Mouse (Mus musculus): ENCODE results near the gene Nmnat2. TPM values are rescaled to one million over a fixed set of nuclear protein-coding genes. Genes with fewer than 3 reads are reported as not detected.
A peak's percentile ranks its signal among the peaks of the same experiment; 100 is the strongest.

Nmnat2 gene
- total and polyA plus RNA-seq, 3 experiments, result 1.3 to 2.8 TPM; not detected in 1

DNA sequence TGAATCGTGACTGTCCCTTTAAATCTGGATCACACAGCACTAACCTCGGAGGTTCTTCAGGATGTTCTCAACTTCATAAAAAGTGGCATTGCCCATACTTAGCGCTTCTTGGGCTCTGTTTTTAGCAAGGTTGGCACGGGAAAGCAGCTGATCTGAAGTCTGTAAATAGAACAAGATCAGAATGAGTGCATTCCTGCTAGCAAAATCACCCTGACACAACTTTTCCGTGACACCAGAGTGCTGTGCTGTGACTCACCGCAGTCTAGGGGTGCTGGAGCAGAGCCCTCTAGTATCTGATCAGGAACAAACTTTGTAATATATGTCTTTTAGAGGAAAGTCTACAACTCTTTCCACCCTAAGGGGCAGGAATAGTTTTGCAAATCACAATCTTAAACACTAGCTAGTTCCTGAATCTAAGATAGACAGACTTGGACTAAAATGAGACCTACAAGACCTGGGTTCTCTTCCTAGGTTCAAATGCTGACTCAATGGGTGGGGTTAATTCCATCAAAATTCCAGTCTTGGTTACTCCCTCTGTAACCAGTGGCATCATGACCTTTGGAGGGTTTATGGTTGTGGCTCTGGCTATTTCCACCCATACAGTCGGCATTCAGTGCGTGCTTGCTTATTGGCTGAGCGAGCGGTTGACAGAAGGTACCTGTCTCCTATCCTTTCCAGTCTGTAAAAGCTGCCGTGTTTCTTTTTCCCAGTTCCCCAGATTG is 175.4 kb downstream of the Nmnat2 start:
- Histone ChIP-seq H3K36me3 (ENCODE audit: control insufficient read depth in 1 of 2, insufficient read depth in 2 of 2, low read length in 2 of 2) (peaks cover 0 to 9% of the 10 kb centered on the region in 2 experiments; a peak in 2 of 4 replicates), H3K27ac (ENCODE audit: control insufficient read depth, low read depth, low read length) (no peak overlapping the region), H3K4me3 (ENCODE audit: control insufficient read depth in 1 of 2, insufficient read depth in 1 of 2, low read depth in 2 of 2, low read length in 2 of 2) (no peak overlapping the region), H3K9me3 (replicated peaks; ENCODE audit: insufficient read depth, low read length) (no peaks in the 10 kb centered on the region), H3K79me2 (ENCODE audit: control insufficient read depth, insufficient read depth, low read length, poor library complexity) (no peaks in the 10 kb centered on the region), H3K27me3 (ENCODE audit: control insufficient read depth in 1 of 2, insufficient read depth in 2 of 2, low read length in 2 of 2) (peaks cover 2% of the 10 kb centered on the region in 2 experiments; a peak in 1 of 4 replicates), H3K9ac (ENCODE audit: control insufficient read depth, low read depth, low read length, poor library complexity, severe bottlenecking) (no peak overlapping the region), H3K4me1 (ENCODE audit: control insufficient read depth in 1 of 2, insufficient read depth in 2 of 2, low read length in 2 of 2) (peaks cover 0 to 15% of the 10 kb centered on the region in 2 experiments; a peak in 2 of 4 replicates)
- TF ChIP-seq ZNF384 (IDR thresholded peaks at IDR 0.05; ENCODE audit: low read depth, low read length), result no peak
- no peak for TF ChIP-seq TCF12 (IDR thresholded peaks at IDR 0.05; ENCODE audit: low read depth, low read length)
- no peak for TF ChIP-seq CHD2 (IDR thresholded peaks at IDR 0.05; ENCODE audit: low read length)
- no peak for TF ChIP-seq MYC (IDR thresholded peaks at IDR 0.05; ENCODE audit: low read depth, low read length)
- no peak for TF ChIP-seq POLR2AphosphoS2 (IDR thresholded peaks at IDR 0.05; ENCODE audit: low read length)
- TF ChIP-seq MAZ (IDR thresholded peaks at IDR 0.05; ENCODE audit: low read depth, low read length), result no peak
- TF ChIP-seq ELF1 (IDR thresholded peaks at IDR 0.05; ENCODE audit: low read depth, low read length), result no peak
- no peak for TF ChIP-seq POLR2A (IDR thresholded peaks at IDR 0.05; ENCODE audit: control insufficient read depth in 1 of 2, insufficient read depth in 1 of 2, low read depth in 1 of 2, low read length in 2 of 2, poor library complexity in 1 of 2)
- no peak for TF ChIP-seq MXI1 (IDR thresholded peaks at IDR 0.05; ENCODE audit: low read depth, low read length)
- TF ChIP-seq EP300 (IDR thresholded peaks at IDR 0.05; ENCODE audit: low read depth in 1 of 2, low read length in 2 of 2), result no peak
- TF ChIP-seq MAFK (IDR thresholded peaks at IDR 0.05; ENCODE audit: borderline replicate concordance, low read depth, low read length), result no peak
- peak; percentile 45 for DNase-seq (ENCODE audit: low read depth, low spot score)

DNA sequence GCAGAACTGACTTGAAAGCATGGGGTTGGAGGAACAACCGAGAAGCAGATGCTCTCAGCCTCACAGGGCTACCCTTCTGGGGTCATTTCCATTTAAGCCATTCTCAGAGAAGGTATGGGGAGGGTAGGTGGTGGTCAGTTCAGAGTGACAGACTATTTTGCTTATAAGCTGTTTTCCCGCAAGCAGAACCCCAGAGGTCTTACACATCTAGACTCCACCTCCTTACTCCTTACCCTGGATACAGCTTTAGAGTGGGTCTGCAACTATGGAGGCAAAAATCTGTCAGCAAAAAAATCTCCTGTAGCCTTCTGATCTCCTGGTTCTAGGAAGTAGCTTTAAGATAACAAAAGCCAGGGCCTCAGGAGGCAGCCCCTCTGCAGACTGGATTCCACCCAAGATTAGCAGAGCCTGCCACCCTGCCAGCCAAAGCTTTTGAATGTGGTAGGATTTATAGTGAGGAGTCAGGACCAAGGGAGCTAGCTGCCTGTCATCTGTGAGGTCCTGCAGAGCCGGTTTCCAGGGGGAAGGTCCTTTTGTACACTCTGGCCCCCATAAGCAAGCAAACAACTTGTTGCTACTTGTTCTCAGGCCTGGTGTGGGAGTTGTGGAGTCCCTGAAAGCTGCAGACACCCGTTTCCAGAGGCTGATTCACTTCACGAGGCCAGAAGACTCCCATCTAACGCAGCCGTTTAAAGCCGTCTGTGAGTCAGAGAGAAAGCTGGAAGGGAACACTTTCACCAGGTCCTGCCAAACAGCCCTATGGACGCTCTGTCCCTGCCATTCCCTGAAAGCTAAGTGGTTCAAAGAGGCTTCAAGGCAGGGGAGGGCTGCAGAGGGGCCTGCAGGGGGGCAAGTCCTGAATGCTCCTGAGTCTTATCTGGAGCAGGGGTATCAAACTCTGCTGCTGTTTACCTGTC is 179.3 kb downstream of the Nmnat2 start:
- no peaks in the 10 kb centered on the region for H3K79me2 ChIP-seq (ENCODE audit: control insufficient read depth, insufficient read depth, low read length, poor library complexity)
- no peaks in the 10 kb centered on the region for H3K27me3 ChIP-seq (ENCODE audit: control insufficient read depth in 1 of 2, insufficient read depth in 2 of 2, low read length in 2 of 2)
- no peak overlapping the region for H3K9ac ChIP-seq (ENCODE audit: control insufficient read depth, low read depth, low read length, poor library complexity, severe bottlenecking)
- no peak overlapping the region for H3K27ac ChIP-seq (ENCODE audit: control insufficient read depth, low read depth, low read length)
- peaks cover 0 to 6% of the 10 kb centered on the region in 2 experiments; a peak in 2 of 4 replicates for H3K36me3 ChIP-seq (ENCODE audit: control insufficient read depth in 1 of 2, insufficient read depth in 2 of 2, low read length in 2 of 2)
- no peak for TF ChIP-seq SMC3 (IDR thresholded peaks at IDR 0.05; ENCODE audit: low read depth, low read length)
- no peak for TF ChIP-seq ELF1 (IDR thresholded peaks at IDR 0.05; ENCODE audit: low read depth, low read length)
- TF ChIP-seq E2F4 (IDR thresholded peaks at IDR 0.05; ENCODE audit: borderline replicate concordance, low read depth, low read length), result no peak
- no peak for TF ChIP-seq TCF12 (IDR thresholded peaks at IDR 0.05; ENCODE audit: low read depth, low read length)
- TF ChIP-seq KAT2A (conservative IDR thresholded peaks at IDR 0.05; ENCODE audit: low read depth, low read length), result no peak
- no peak for TF ChIP-seq ZMIZ1 (IDR thresholded peaks at IDR 0.05; ENCODE audit: low read depth, low read length)
- no peak for TF ChIP-seq RAD21 (IDR thresholded peaks at IDR 0.05; ENCODE audit: low read depth, low read length)
- no peak for TF ChIP-seq SIN3A (IDR thresholded peaks at IDR 0.05; ENCODE audit: low read length)
- TF ChIP-seq RCOR1 (IDR thresholded peaks at IDR 0.05; ENCODE audit: low read depth, low read length), result no peak
- no peak for TF ChIP-seq MAX (IDR thresholded peaks at IDR 0.05; ENCODE audit: low read length)
- TF ChIP-seq MYC (IDR thresholded peaks at IDR 0.05; ENCODE audit: low read depth, low read length), result no peak
- no peak for TF ChIP-seq MAFK (IDR thresholded peaks at IDR 0.05; ENCODE audit: borderline replicate concordance, low read depth, low read length)
- no peak for TF ChIP-seq MAZ (IDR thresholded peaks at IDR 0.05; ENCODE audit: low read depth, low read length)
- no peak for TF ChIP-seq CHD2 (IDR thresholded peaks at IDR 0.05; ENCODE audit: low read length)
- TF ChIP-seq POLR2AphosphoS2 (IDR thresholded peaks at IDR 0.05; ENCODE audit: low read length), result no peak
- no peak for DNase-seq (ENCODE audit: low read depth, low spot score)
- H3K4me3 ChIP-seq (ENCODE audit: control insufficient read depth in 1 of 2, insufficient read depth in 1 of 2, low read depth in 2 of 2, low read length in 2 of 2), result no peak overlapping the region
- no peaks in the 10 kb centered on the region for H3K9me3 ChIP-seq (replicated peaks; ENCODE audit: insufficient read depth, low read length)
- peaks cover 0 to 9% of the 10 kb centered on the region in 2 experiments; a peak in 2 of 4 replicates for H3K4me1 ChIP-seq (ENCODE audit: control insufficient read depth in 1 of 2, insufficient read depth in 2 of 2, low read length in 2 of 2)

Data from MEL (cell line).